Mouse (Mus musculus) thymus, adult 18-20 months (tissue): ENCODE measurements around the gene Chac2.
"Not testable (repeated sequence)": the region's sequence is repeated elsewhere in the genome, so short reads cannot be mapped to it uniquely, and the experiment has no call there.

Source experiments
- DNase-seq, 2 experiments: peaks; one replicate each; pipeline ENCODE4 v3.0.0; 2022; ENCODE audit warnings: mixed read lengths in 2 of 2

Gene Chac2

GRCm38 (mm10) chr11:30985877-30986624 lies at the start of gene Chac2:
Gene Chac2, minus strand, starts transcription at chr11:30986350.
- peak; percentile 64 to 68 for DNase-seq

GRCm38 (mm10) chr11:31034958-31035357 lies 48.8 kb upstream of the Chac2 start:
- no peak for DNase-seq

GRCm38 (mm10) chr11:31017466-31017865 lies 31.3 kb upstream of the Chac2 start:
- not testable (repeated sequence) for DNase-seq

- DNase-seq: not testable (repeated sequence)
Observed at GRCm38 (mm10) chr11:31009668-31010067, 23.5 kb upstream of the Chac2 start.

GRCm38 (mm10) chr11:31001169-31001908 lies 15.2 kb upstream of the Chac2 start:
- DNase-seq: no peak

- DNase-seq: no peak
Observed at GRCm38 (mm10) chr11:31000028-31000427, 13.9 kb upstream of the Chac2 start.

GRCm38 (mm10) chr11:30998704-30999103 lies 12.6 kb upstream of the Chac2 start:
- no peak for DNase-seq

GRCm38 (mm10) chr11:30998199-30998598 lies 12.0 kb upstream of the Chac2 start:
- no peak for DNase-seq

- DNase-seq: no peak
Observed at GRCm38 (mm10) chr11:30996670-30997069, 10.5 kb upstream of the Chac2 start.

- no peak for DNase-seq
Observed at GRCm38 (mm10) chr11:30986625-30987017, 471 bp upstream of the Chac2 start.

- DNase-seq: no peak
Observed at GRCm38 (mm10) chr11:30985237-30985636, 913 bp downstream of the Chac2 start.

GRCm38 (mm10) chr11:30954279-30954725 lies 31.8 kb downstream of the Chac2 start, which contains the start of gene Erlec1:
Gene Erlec1, minus strand, starts transcription at chr11:30954335.
- peak; percentile 87 for DNase-seq

GRCm38 (mm10) chr11:30953469-30954154 lies 32.5 kb downstream of the Chac2 start:
- DNase-seq: peak; percentile 55 to 59

- DNase-seq: no peak
Observed at GRCm38 (mm10) chr11:30952829-30953228, 33.3 kb downstream of the Chac2 start.

- no peak for DNase-seq
Observed at GRCm38 (mm10) chr11:30943522-30943921, 42.6 kb downstream of the Chac2 start.

GRCm38 (mm10) chr11:30928498-30928897 lies 57.7 kb downstream of the Chac2 start:
- DNase-seq: no peak

- no peak for DNase-seq
Observed at GRCm38 (mm10) chr11:30928079-30928478, 58.1 kb downstream of the Chac2 start.
